10 mouse cellular contexts compared by ENCODE assay signal in genomic region chr13:44121241-44121671, GRCm38 (mm10).
A peak's percentile ranks its signal among the peaks of the same experiment; 100 is the strongest.
DNase-seq lines count a peak whose midpoint lies in the region; ATAC-seq and TF ChIP-seq lines count a peak whose summit lies in the region.
"Had no signal": no experiment of that assay in that cellular context is flagged by ENCODE, and none has a peak within 500 bp of the region (broad histone marks: within the 10 kb centered on the region; RNA-seq: fewer than 3 reads in every experiment).

No protein-coding gene starts in this region.

- 0 out of 2 replicates have a peak, but pooled peaks have one; percentile 23 for ATAC-seq in embryonic facial prominence, embryonic 11.5 days (replicated peaks; ENCODE audit: insufficient number of reproducible peaks, low FRiP score, low TSS enrichment, low read depth)
- ATAC-seq in hindbrain, embryonic 13.5 days (ENCODE audit: low FRiP score): no peak; the same call in 1 of the 2 replicates
- ATAC-seq in midbrain, embryonic 15.5 days (replicated peaks): 0 out of 2 replicates have a peak, but pooled peaks have one; percentile 50
- ATAC-seq in intestine, postnatal 0 days: no peak
- no peak for ATAC-seq in erythroid progenitor cell, adult 5-6 weeks (replicated peaks; ENCODE audit: low FRiP score, poor library complexity, severe bottlenecking)

- no peak overlapping the region for H3K4me2 ChIP-seq in embryonic facial prominence, embryonic 11.5 days (ENCODE audit: low read depth, low read length)
- H3K4me2 ChIP-seq in hindbrain, embryonic 13.5 days: 0 out of 2 replicates have a peak overlapping the region, but pooled peaks have one; percentile 8
- H3K4me2 ChIP-seq in midbrain, embryonic 15.5 days: no peak overlapping the region
- H3K4me2 ChIP-seq in intestine, postnatal 0 days (replicated peaks; ENCODE audit: low read depth): no peak overlapping the region

- H3K27ac ChIP-seq in embryonic facial prominence, embryonic 11.5 days (replicated peaks; ENCODE audit: low read depth, low read length): no peak overlapping the region
- H3K27ac ChIP-seq in hindbrain, embryonic 13.5 days: peak overlapping the region; percentile 77
- peak overlapping the region; percentile 60 for H3K27ac ChIP-seq in midbrain, embryonic 15.5 days
- H3K27ac ChIP-seq in intestine, postnatal 0 days (ENCODE audit: low read depth, low read length): no peak overlapping the region
- H3K27ac ChIP-seq: macrophage had no signal

- no peak for TF ChIP-seq CTCF in intestine, postnatal 0 days (IDR thresholded peaks at IDR 0.05; ENCODE audit: low read depth)

- DNase-seq in heart, adult 11 months: peak; percentile 66
- no peak for DNase-seq in heart, postnatal 4 days
- peak; percentile 75 for DNase-seq in embryonic facial prominence, embryonic 11.5 days (ENCODE audit: low spot score)
- DNase-seq in Muller cell, postnatal 12 days (ENCODE audit: inconsistent ontology term): no peak
- DNase-seq: gastrocnemius, postnatal 36 days had no signal

- 13% methylated on average over 7 of the region's 8 CpGs for WGBS in embryonic facial prominence, embryonic 11.5 days
- 16% methylated on average over 6 of the region's 8 CpGs for WGBS in hindbrain, embryonic 13.5 days
- WGBS in midbrain, embryonic 15.5 days: 22% methylated on average over 7 of the region's 8 CpGs
- 67% methylated on average over 7 of the region's 8 CpGs for WGBS in intestine, postnatal 0 days

- H3K27me3 ChIP-seq in embryonic facial prominence, embryonic 11.5 days (ENCODE audit: control insufficient read depth, insufficient read depth, low read length): no peaks in the 10 kb centered on the region
- no peaks in the 10 kb centered on the region for H3K27me3 ChIP-seq in hindbrain, embryonic 13.5 days
- no peaks in the 10 kb centered on the region for H3K27me3 ChIP-seq in midbrain, embryonic 15.5 days (replicated peaks)
- no peaks in the 10 kb centered on the region for H3K27me3 ChIP-seq in intestine, postnatal 0 days (replicated peaks; ENCODE audit: control insufficient read depth, insufficient read depth, low read length)

- H3K36me3 ChIP-seq in embryonic facial prominence, embryonic 11.5 days (replicated peaks; ENCODE audit: control insufficient read depth, insufficient read depth, low read depth, low read length): no peaks in the 10 kb centered on the region
- no peaks in the 10 kb centered on the region for H3K36me3 ChIP-seq in hindbrain, embryonic 13.5 days
- H3K36me3 ChIP-seq in midbrain, embryonic 15.5 days (replicated peaks): no peaks in the 10 kb centered on the region
- H3K36me3 ChIP-seq in intestine, postnatal 0 days (ENCODE audit: control insufficient read depth, insufficient read depth): no peaks in the 10 kb centered on the region

- H3K9me3 ChIP-seq in embryonic facial prominence, embryonic 11.5 days (replicated peaks; ENCODE audit: control insufficient read depth, low read length): no peaks in the 10 kb centered on the region
- H3K9me3 ChIP-seq in hindbrain, embryonic 13.5 days: no peaks in the 10 kb centered on the region
- no peaks in the 10 kb centered on the region for H3K9me3 ChIP-seq in midbrain, embryonic 15.5 days
- H3K9me3 ChIP-seq in intestine, postnatal 0 days (ENCODE audit: control insufficient read depth): no peaks in the 10 kb centered on the region

- H3K9ac ChIP-seq in embryonic facial prominence, embryonic 11.5 days (replicated peaks; ENCODE audit: low read length): no peak overlapping the region; the same call in 1 of the 2 replicates
- no peak overlapping the region for H3K9ac ChIP-seq in hindbrain, embryonic 13.5 days
- no peak overlapping the region for H3K9ac ChIP-seq in midbrain, embryonic 15.5 days
- no peak overlapping the region for H3K9ac ChIP-seq in intestine, postnatal 0 days (ENCODE audit: low read depth, low read length)

- H3K4me1 ChIP-seq in embryonic facial prominence, embryonic 11.5 days (ENCODE audit: control insufficient read depth, insufficient read depth, low read length): peaks cover 4% of the 10 kb centered on the region
- peaks cover 27% of the 10 kb centered on the region for H3K4me1 ChIP-seq in hindbrain, embryonic 13.5 days (replicated peaks)
- H3K4me1 ChIP-seq in midbrain, embryonic 15.5 days: peaks cover 10% of the 10 kb centered on the region; the same call in 1 of the 2 replicates
- no peaks in the 10 kb centered on the region for H3K4me1 ChIP-seq in intestine, postnatal 0 days (replicated peaks; ENCODE audit: control insufficient read depth, insufficient read depth, low read length)

- no peak overlapping the region for H3K4me3 ChIP-seq in embryonic facial prominence, embryonic 11.5 days (ENCODE audit: low read depth, low read length)
- H3K4me3 ChIP-seq in hindbrain, embryonic 13.5 days: no peak overlapping the region
- no peak overlapping the region for H3K4me3 ChIP-seq in midbrain, embryonic 15.5 days
- H3K4me3 ChIP-seq in intestine, postnatal 0 days (ENCODE audit: low read depth, low read length): no peak overlapping the region

Comparison
In these comparisons a context has a peak if more than half of its experiments do, and no peak if none do; other contexts are left out.
1. DNase-seq: peak in heart, adult 11 months (single experiment) and embryonic facial prominence, embryonic 11.5 days (single experiment); none in heart, postnatal 4 days (single experiment) and Muller cell, postnatal 12 days (single experiment).
2. ATAC-seq: peak in embryonic facial prominence, embryonic 11.5 days (single experiment) and midbrain, embryonic 15.5 days (single experiment); none in hindbrain, embryonic 13.5 days (single experiment), intestine, postnatal 0 days (single experiment) and erythroid progenitor cell, adult 5-6 weeks (single experiment).
3. H3K27ac ChIP-seq: peak in hindbrain, embryonic 13.5 days (single experiment) and midbrain, embryonic 15.5 days (single experiment); none in embryonic facial prominence, embryonic 11.5 days (single experiment) and intestine, postnatal 0 days (single experiment).